Mouse (Mus musculus) adipose tissue, adult 10 weeks (tissue): ENCODE measurements around the gene Plin5. TPM values are rescaled to one million over a fixed set of nuclear protein-coding genes. Genes with fewer than 3 reads are reported as not detected.

Experiments
- polyA plus RNA-seq: library from polyadenylated mRNA; stranded (reverse); fragments of 350-450 nt; fragmentation: Illumina TruSeq; extraction: RNeasy Lipid Tissue Mini Kit (QIAGEN cat#74804); gene quantifications from one replicate; pipeline ENCODE4 v1.2.3, GENCODE M21; 2014; ENCODE audit warnings: low read depth, low replicate concordance

The Plin5 gene
- polyA plus RNA-seq: 10.4 TPM

GRCm38 (mm10) chr17:56117251-56117710 lies at the start of gene Plin5:
Gene Plin5, minus strand, starts transcription at chr17:56117596.

DNA sequence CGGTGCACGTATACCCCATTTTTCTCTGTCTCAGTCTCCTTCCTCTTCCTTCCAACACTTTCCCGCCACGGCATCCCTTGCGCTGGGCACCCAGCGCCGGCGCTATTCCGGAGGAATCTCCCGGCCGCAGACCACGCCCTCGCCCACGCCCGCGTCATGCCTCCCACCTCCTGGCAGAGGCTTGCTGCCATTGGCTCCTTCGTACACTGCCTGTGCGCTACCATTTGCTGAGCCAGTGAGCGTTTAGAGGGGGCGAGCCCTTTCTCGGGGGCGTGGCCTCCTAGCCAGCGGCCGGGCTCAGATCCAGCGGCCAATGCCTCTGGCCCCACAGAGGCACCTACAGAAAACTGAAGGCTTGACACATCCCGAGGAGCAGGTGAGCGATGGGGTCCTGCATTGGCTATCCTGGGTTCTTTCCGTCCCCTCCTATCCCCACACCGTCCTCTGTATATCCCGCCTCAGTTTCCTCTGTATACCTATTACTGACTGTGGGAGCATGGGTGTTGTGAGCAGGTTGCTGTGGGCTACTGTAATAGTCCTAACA lies 44.9 kb upstream of the Plin5 start, which contains the start of gene Tnfaip8l1:
TSS of gene Tnfaip8l1 (plus strand) at position 247 of the 544 bp plus-strand sequence.

DNA sequence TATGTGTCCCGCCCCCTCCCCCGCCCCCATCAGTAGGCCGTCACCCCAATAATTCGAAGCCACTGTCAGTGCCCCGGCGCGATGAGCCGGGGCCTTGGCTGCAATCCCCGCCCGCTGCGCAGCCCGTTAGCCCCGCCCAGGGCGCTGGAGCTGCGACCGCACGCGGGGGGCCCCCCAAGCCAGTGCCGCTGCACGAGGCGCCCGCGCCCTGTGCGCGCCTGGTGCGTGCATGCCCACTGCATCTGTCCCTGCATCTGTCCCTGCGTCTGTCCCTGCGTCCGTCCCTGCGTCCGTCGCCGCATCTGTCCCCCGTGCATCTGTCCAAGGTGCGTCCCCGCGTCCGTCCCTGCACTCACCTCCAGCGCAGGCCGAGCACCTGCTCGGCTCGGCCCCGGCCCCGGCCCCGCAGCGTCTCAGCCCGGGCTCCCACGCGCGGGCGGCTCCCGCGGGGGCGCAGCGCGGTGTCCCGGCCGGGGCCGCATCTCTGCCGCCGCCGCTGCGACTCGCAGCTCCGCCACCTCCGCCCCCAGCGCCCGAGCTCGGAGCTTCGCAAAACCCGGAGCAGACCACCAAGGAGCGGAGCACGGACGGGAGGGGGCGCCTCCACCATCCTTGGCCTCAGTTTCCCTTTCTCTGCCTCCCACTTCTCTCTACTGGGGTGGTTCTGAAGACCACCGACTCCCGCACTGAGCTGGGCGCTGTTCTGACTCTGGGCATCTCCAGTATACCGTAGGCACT lies 22.6 kb upstream of the Plin5 start, which contains the start of gene Sema6b:
TSS of gene Sema6b (minus strand) at position 486 of the 738 bp plus-strand sequence.

DNA sequence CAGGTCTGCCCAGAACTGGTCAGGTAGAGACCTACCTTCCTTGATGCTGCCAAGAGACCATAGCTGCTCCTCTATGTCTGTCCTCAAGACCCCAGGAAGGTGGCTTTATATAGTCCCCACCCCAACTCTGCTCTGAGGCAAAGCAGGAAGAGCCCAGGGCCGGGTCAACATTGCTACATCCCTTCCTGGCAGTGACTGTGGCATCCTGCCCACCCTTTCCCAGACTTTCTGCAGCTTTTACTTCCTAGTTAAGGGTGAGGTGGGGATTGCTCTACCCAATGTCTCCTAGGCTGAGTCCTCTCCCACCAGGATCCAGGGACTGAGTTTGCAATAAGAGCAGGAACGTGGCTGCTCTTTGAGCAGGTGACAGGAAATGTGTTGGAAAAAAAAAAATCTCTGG lies 4.4 kb upstream of the Plin5 start, which contains the start of gene Lrg1:
TSS of gene Lrg1 (minus strand) at position 176 of the 400 bp plus-strand sequence.

GRCm38 (mm10) chr17:56109219-56110051 lies 8.0 kb downstream of the Plin5 start, which contains the start of gene Plin4:
Gene Plin4, minus strand, starts transcription at chr17:56109803.

GRCm38 (mm10) chr17:56078880-56079795 lies 38.3 kb downstream of the Plin5 start, which contains the start of gene Hdgfl2:
Gene Hdgfl2, plus strand, starts transcription at chr17:56079634.

GRCm38 (mm10) chr17:56074827-56075208 lies 42.6 kb downstream of the Plin5 start, which contains the start of gene Ubxn6:
Gene Ubxn6, minus strand, starts transcription at chr17:56075028.

Other genes with a start within 250 kb of the Plin5 start
- 4.8 TPM for gene Zfp119a, start 238.7 kb downstream of the Plin5 start, polyA plus RNA-seq
- gene Zfp959, start 225.5 kb downstream of the Plin5 start, polyA plus RNA-seq: 9.7 TPM
- 7.1 TPM for gene Zfp119b, start 168.1 kb downstream of the Plin5 start, polyA plus RNA-seq
- 2.5 TPM for gene Ebi3, start 165.0 kb downstream of the Plin5 start, polyA plus RNA-seq
- 10.1 TPM for gene Yju2, start 158.5 kb downstream of the Plin5 start, polyA plus RNA-seq
- 2.6 TPM for gene Shd, start 147.1 kb downstream of the Plin5 start, polyA plus RNA-seq
- not detected for gene Fsd1, start 131.1 kb downstream of the Plin5 start, polyA plus RNA-seq
- 51.0 TPM for gene Stap2, start 112.0 kb downstream of the Plin5 start, polyA plus RNA-seq
- gene Mpnd, start 111.9 kb downstream of the Plin5 start, polyA plus RNA-seq: 53.2 TPM
- 43.8 TPM for gene Sh3gl1, start 81.0 kb downstream of the Plin5 start, polyA plus RNA-seq
- gene Chaf1a, start 77.2 kb downstream of the Plin5 start, polyA plus RNA-seq: 4.7 TPM
- gene Ubxn6, start 42.6 kb downstream of the Plin5 start, polyA plus RNA-seq: 75.3 TPM
- gene Hdgfl2, start 38.0 kb downstream of the Plin5 start, polyA plus RNA-seq: 58.6 TPM
- 510 TPM for gene Plin4, start 7.8 kb downstream of the Plin5 start, polyA plus RNA-seq
- gene Lrg1, start 4.4 kb upstream of the Plin5 start, polyA plus RNA-seq: 160 TPM
- 5.5 TPM for gene Sema6b, start 22.7 kb upstream of the Plin5 start, polyA plus RNA-seq
- 1.7 TPM for gene Tnfaip8l1, start 44.9 kb upstream of the Plin5 start, polyA plus RNA-seq
- gene Mydgf, start 66.3 kb upstream of the Plin5 start, polyA plus RNA-seq: 63.5 TPM
- 24.6 TPM for gene Dpp9, start 101.3 kb upstream of the Plin5 start, polyA plus RNA-seq
- gene Fem1a, start 139.2 kb upstream of the Plin5 start, polyA plus RNA-seq: 14.1 TPM
- 14.9 TPM for gene Ticam1, start 159.2 kb upstream of the Plin5 start, polyA plus RNA-seq
- gene Plin3, start 175.3 kb upstream of the Plin5 start, polyA plus RNA-seq: 42.2 TPM
- 3.3 TPM for gene Arrdc5, start 182.7 kb upstream of the Plin5 start, polyA plus RNA-seq
- gene Uhrf1, start 185.7 kb upstream of the Plin5 start, polyA plus RNA-seq: 6.0 TPM
- gene Kdm4b, start 208.5 kb upstream of the Plin5 start, polyA plus RNA-seq: 28.3 TPM